ENCODE assay signal across 14 mouse cellular contexts in the genomic region with DNA sequence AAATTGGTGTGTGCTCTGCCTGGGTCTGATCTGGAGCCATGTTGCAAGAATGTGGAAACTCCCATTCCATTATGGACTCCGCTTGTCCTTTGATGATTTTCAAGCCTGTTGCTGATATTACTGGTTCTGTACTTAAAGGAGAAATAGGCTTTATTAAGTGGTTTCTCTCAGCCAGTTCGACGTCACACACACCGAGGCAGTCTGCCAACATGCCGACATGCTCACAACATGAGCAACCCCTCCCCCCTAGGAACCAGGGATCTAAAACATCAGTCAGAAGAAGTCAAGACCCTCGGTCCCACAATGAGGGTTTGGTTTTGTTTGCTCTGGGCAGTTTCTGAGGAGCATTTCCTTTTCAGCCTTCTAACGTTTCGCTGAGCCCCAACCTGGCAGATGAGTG. TPM values are rescaled to one million over a fixed set of nuclear protein-coding genes. Genes with fewer than 3 reads are reported as not detected.
A peak's percentile ranks its signal among the peaks of the same experiment; 100 is the strongest.
DNase-seq lines count a peak whose midpoint lies in the region; ATAC-seq lines count a peak whose summit lies in the region.
"Had no signal": no experiment of that assay in that cellular context is flagged by ENCODE, and none has a peak within 500 bp of the region (broad histone marks: within the 10 kb centered on the region; RNA-seq: fewer than 3 reads in every experiment).

No protein-coding gene starts in this region.

- DNase-seq in heart, postnatal 10 days = no peak
- no peak for DNase-seq in lung, adult 18-20 months
- DNase-seq in embryonic facial prominence, embryonic 11.5 days (ENCODE audit: low spot score) = peak; percentile 19
- no peak for DNase-seq in urinary bladder, postnatal 36 days (ENCODE audit: low spot score in 2 of 2)
- DNase-seq: adrenal gland, postnatal 14 days; cerebellum, adult 11 months had no signal

- 35% methylated on average over 8 of the region's 8 CpGs for whole genome bisulfite sequencing in heart, embryonic 13.5 days
- WGBS in lung, embryonic 15.5 days = 20% methylated on average over 8 of the region's 8 CpGs
- 35% methylated on average over 8 of the region's 8 CpGs for WGBS in embryonic facial prominence, embryonic 11.5 days
- 30% methylated on average over 8 of the region's 8 CpGs for WGBS in limb, embryonic 15.5 days
- WGBS in liver, embryonic 12.5 days (ENCODE audit: insufficient replicate concordance) = 72% methylated on average over 8 of the region's 8 CpGs

- H3K9me3 ChIP-seq in heart, embryonic 13.5 days = no peaks in the 10 kb centered on the region
- no peaks in the 10 kb centered on the region for H3K9me3 ChIP-seq in lung, embryonic 15.5 days
- H3K9me3 ChIP-seq in embryonic facial prominence, embryonic 11.5 days (replicated peaks; ENCODE audit: control insufficient read depth, low read length) = no peaks in the 10 kb centered on the region
- no peaks in the 10 kb centered on the region for H3K9me3 ChIP-seq in limb, embryonic 15.5 days
- H3K9me3 ChIP-seq in liver, embryonic 12.5 days (replicated peaks) = no peaks in the 10 kb centered on the region

- peak overlapping the region; percentile 81 for H3K27ac ChIP-seq in heart, embryonic 13.5 days (replicated peaks)
- H3K27ac ChIP-seq in lung, embryonic 15.5 days = peak overlapping the region; percentile 68
- no peak overlapping the region for H3K27ac ChIP-seq in embryonic facial prominence, embryonic 11.5 days (replicated peaks; ENCODE audit: low read depth, low read length)
- peak overlapping the region; percentile 33; the same call in 1 of the 2 replicates for H3K27ac ChIP-seq in limb, embryonic 15.5 days
- no peak overlapping the region for H3K27ac ChIP-seq in liver, embryonic 12.5 days

- peaks cover 10% of the 10 kb centered on the region for H3K36me3 ChIP-seq in heart, embryonic 13.5 days
- H3K36me3 ChIP-seq in lung, embryonic 15.5 days = 0 out of 2 replicates have a peak, but pooled peaks cover 7% of the 10 kb centered on the region
- H3K36me3 ChIP-seq in embryonic facial prominence, embryonic 11.5 days (replicated peaks; ENCODE audit: control insufficient read depth, insufficient read depth, low read depth, low read length) = no peaks in the 10 kb centered on the region
- 0 out of 2 replicates have a peak, but pooled peaks cover 7% of the 10 kb centered on the region for H3K36me3 ChIP-seq in limb, embryonic 15.5 days
- H3K36me3 ChIP-seq in liver, embryonic 12.5 days = peaks cover 17% of the 10 kb centered on the region

- no peak overlapping the region for H3K9ac ChIP-seq in heart, embryonic 13.5 days
- H3K9ac ChIP-seq in lung, embryonic 15.5 days = no peak overlapping the region
- no peak overlapping the region for H3K9ac ChIP-seq in embryonic facial prominence, embryonic 11.5 days (replicated peaks; ENCODE audit: low read length)
- H3K9ac ChIP-seq in limb, embryonic 15.5 days = no peak overlapping the region
- H3K9ac ChIP-seq in liver, embryonic 12.5 days = no peak overlapping the region

- H3K4me2 ChIP-seq in heart, embryonic 13.5 days = 0 out of 2 replicates have a peak overlapping the region, but pooled peaks have one; percentile 1
- H3K4me2 ChIP-seq in lung, embryonic 15.5 days = 0 out of 2 replicates have a peak overlapping the region, but pooled peaks have one; percentile 1
- H3K4me2 ChIP-seq in embryonic facial prominence, embryonic 11.5 days (ENCODE audit: low read depth, low read length) = no peak overlapping the region
- H3K4me2 ChIP-seq in limb, embryonic 15.5 days = no peak overlapping the region
- no peak overlapping the region for H3K4me2 ChIP-seq in liver, embryonic 12.5 days

- no peak for ATAC-seq in heart, embryonic 13.5 days (ENCODE audit: extremely low read depth, insufficient number of reproducible peaks, low FRiP score, low TSS enrichment)
- peak; percentile 55; the same call in 1 of the 2 replicates for ATAC-seq in lung, embryonic 15.5 days (ENCODE audit: borderline replicate concordance, extremely low read depth, low FRiP score, low TSS enrichment)
- ATAC-seq in embryonic facial prominence, embryonic 11.5 days (replicated peaks; ENCODE audit: insufficient number of reproducible peaks, low FRiP score, low TSS enrichment, low read depth) = no peak
- no peak for ATAC-seq in limb, embryonic 15.5 days (ENCODE audit: insufficient number of reproducible peaks, low FRiP score, low TSS enrichment, low read depth)
- ATAC-seq in liver, embryonic 12.5 days = no peak
- ATAC-seq: CD4-positive, CD25-positive, alpha-beta regulatory T cell, adult 4 months; hindbrain, embryonic 16.5 days; Patski had no signal

- H3K4me3 ChIP-seq in heart, embryonic 13.5 days = no peak overlapping the region
- no peak overlapping the region for H3K4me3 ChIP-seq in lung, embryonic 15.5 days
- H3K4me3 ChIP-seq in embryonic facial prominence, embryonic 11.5 days (ENCODE audit: low read depth, low read length) = no peak overlapping the region
- no peak overlapping the region for H3K4me3 ChIP-seq in limb, embryonic 15.5 days
- H3K4me3 ChIP-seq in liver, embryonic 12.5 days = no peak overlapping the region

- intact Hi-C loops in heart, postnatal 10 days (cut with DNase I) = no loop called here

- H3K27me3 ChIP-seq in heart, embryonic 13.5 days (replicated peaks) = no peaks in the 10 kb centered on the region
- H3K27me3 ChIP-seq in lung, embryonic 15.5 days = no peaks in the 10 kb centered on the region
- H3K27me3 ChIP-seq in embryonic facial prominence, embryonic 11.5 days (ENCODE audit: control insufficient read depth, insufficient read depth, low read length) = no peaks in the 10 kb centered on the region
- no peaks in the 10 kb centered on the region for H3K27me3 ChIP-seq in limb, embryonic 15.5 days
- no peaks in the 10 kb centered on the region for H3K27me3 ChIP-seq in liver, embryonic 12.5 days (replicated peaks)
- H3K27me3 ChIP-seq: Patski had no signal

- H3K4me1 ChIP-seq in heart, embryonic 13.5 days = peaks cover 48% of the 10 kb centered on the region
- peaks cover 19% of the 10 kb centered on the region for H3K4me1 ChIP-seq in lung, embryonic 15.5 days
- no peaks in the 10 kb centered on the region; the same call in none of the 2 replicates for H3K4me1 ChIP-seq in embryonic facial prominence, embryonic 11.5 days (ENCODE audit: control insufficient read depth, insufficient read depth, low read length)
- H3K4me1 ChIP-seq in limb, embryonic 15.5 days = peaks cover 37% of the 10 kb centered on the region
- H3K4me1 ChIP-seq in liver, embryonic 12.5 days = 0 out of 2 replicates have a peak, but pooled peaks cover 5% of the 10 kb centered on the region

RNA-seq across cellular contexts. Expression of a gene that starts 45.5 kb away (rescaled TPM):
- 5.4 and 6.1 TPM in 2 replicates for polyA plus RNA-seq in heart, embryonic 13.5 days (2015; fragmentation: Nextera tagmentation; extraction: Ambion mirVana)
- total RNA-seq in heart, postnatal 10 days (2021) = 10 to 100 TPM; 55.1 to 56.3 TPM
- polyA plus RNA-seq in lung, embryonic 15.5 days (2015; fragmentation: Nextera tagmentation; extraction: Ambion mirVana) = 1.5 and 1.6 TPM in 2 replicates
- 1.4 and 1.6 TPM in 2 replicates for polyA plus RNA-seq in embryonic facial prominence, embryonic 11.5 days (2014; fragmentation: Nextera tagmentation; extraction: Ambion mirVana)
- polyA plus RNA-seq in limb, embryonic 15.5 days (2015; fragmentation: Nextera tagmentation; extraction: Ambion mirVana) = 1.7 and 2.2 TPM in 2 replicates
- polyA plus RNA-seq in liver, embryonic 12.5 days (2016; fragmentation: Nextera tagmentation; extraction: Ambion mirVana) = 0.20 and 0.27 TPM in 2 replicates
- total RNA-seq: megakaryocyte progenitor cell, adult 5-6 weeks had no signal

Comparison
In these comparisons a context has a peak if more than half of its experiments do, and no peak if none do; other contexts are left out.
1. H3K27ac ChIP-seq: peak in heart, embryonic 13.5 days (single experiment), lung, embryonic 15.5 days (single experiment) and limb, embryonic 15.5 days (single experiment); none in embryonic facial prominence, embryonic 11.5 days (single experiment) and liver, embryonic 12.5 days (single experiment).
2. H3K4me2 ChIP-seq: peak in heart, embryonic 13.5 days (single experiment) and lung, embryonic 15.5 days (single experiment); none in embryonic facial prominence, embryonic 11.5 days (single experiment), limb, embryonic 15.5 days (single experiment) and liver, embryonic 12.5 days (single experiment).